Mouse (Mus musculus) erythroblast, embryonic 14.5 days (primary cell): ENCODE results near the gene Pank4.

Source experiments
- GATA1 ChIP-seq: IDR thresholded peaks from 2 replicates; pipeline ENCODE4 v1.6.1; 2012; ENCODE audit warnings: low read length, inconsistent platforms, mixed read lengths
- TAL1 ChIP-seq: IDR thresholded peaks from 3 replicates; pipeline ENCODE4 v1.6.1; 2012; ENCODE audit warnings: low read length, inconsistent platforms, mixed read lengths

GRCm38 (mm10) chr4:155011312-155012025, 47.5 kb downstream of the Pank4 start:
- TF ChIP-seq TAL1: no peak
- TF ChIP-seq GATA1: no peak
